Mouse (Mus musculus) erythroblast, embryonic 14.5 days (primary cell): ENCODE results near the gene Itgad. TPM values are rescaled to one million over a fixed set of nuclear protein-coding genes. Genes with fewer than 3 reads are reported as not detected.

Experiments
- H3K27me3 ChIP-seq: 2 replicates; pipeline ENCODE4 v1.6.1; 2012; ENCODE audit warnings: inconsistent platforms; ENCODE audit not compliant: control insufficient read depth
- H3K36me3 ChIP-seq: 2 replicates; pipeline ENCODE4 v1.6.1; 2012; ENCODE audit warnings: mild to moderate bottlenecking, inconsistent platforms; ENCODE audit not compliant: control insufficient read depth
- H3K4me1 ChIP-seq: 2 replicates; pipeline ENCODE4 v1.6.1; 2012; ENCODE audit warnings: inconsistent platforms; ENCODE audit not compliant: control insufficient read depth
- H3K4me3 ChIP-seq: replicated peaks from 2 replicates; pipeline ENCODE3; 2012; ENCODE audit warnings: moderate library complexity, mild to moderate bottlenecking, inconsistent platforms
- H3K9me3 ChIP-seq: 2 replicates; pipeline ENCODE4 v1.6.1; 2012; ENCODE audit warnings: low read length, inconsistent platforms, mixed read lengths; ENCODE audit not compliant: control insufficient read depth
- GATA1 ChIP-seq: IDR thresholded peaks from 2 replicates; pipeline ENCODE4 v1.6.1; 2012; ENCODE audit warnings: low read length, inconsistent platforms, mixed read lengths
- TAL1 ChIP-seq: IDR thresholded peaks from 3 replicates; pipeline ENCODE4 v1.6.1; 2012; ENCODE audit warnings: low read length, inconsistent platforms, mixed read lengths
- polyA plus RNA-seq: library from polyadenylated mRNA; stranded (reverse); fragments of >175 nt; gene quantifications from 2 replicates; pipeline ENCODE4 v1.2.3, GENCODE M21; 2012

Itgad gene
- polyA plus RNA-seq, 1 experiment: not detected

DNA sequence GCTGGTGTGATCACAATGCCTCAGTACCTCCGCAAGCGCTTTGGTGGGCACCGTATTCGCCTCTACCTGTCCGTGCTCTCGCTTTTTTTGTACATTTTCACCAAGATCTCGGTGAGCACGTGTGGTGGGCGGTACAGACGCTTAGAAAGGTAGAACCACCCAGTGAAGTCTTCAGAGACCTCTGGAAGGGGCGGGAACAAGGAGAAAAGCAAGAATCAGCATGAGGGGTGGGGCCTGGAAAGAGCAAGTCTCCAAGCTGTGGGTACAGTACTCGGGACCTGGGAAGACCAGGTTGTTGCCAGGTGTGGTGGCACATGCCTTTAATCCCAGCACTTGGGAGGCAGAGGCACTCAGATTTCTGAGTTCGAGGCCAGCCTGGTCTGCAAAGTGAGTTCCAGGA is 113.2 kb downstream of the Itgad start:
- peaks cover 31% of the 10 kb centered on the region for H3K36me3 ChIP-seq
- H3K4me3 ChIP-seq: no peak overlapping the region
- peaks cover 49% of the 10 kb centered on the region for H3K4me1 ChIP-seq
- TF ChIP-seq TAL1: no peak
- no peak for TF ChIP-seq GATA1
- peaks cover 20% of the 10 kb centered on the region for H3K9me3 ChIP-seq
- H3K27me3 ChIP-seq: peaks cover 40% of the 10 kb centered on the region

GRCm38 (mm10) chr7:128267813-128268212 is 113.6 kb downstream of the Itgad start:
- no peak for TF ChIP-seq TAL1
- no peak for TF ChIP-seq GATA1
- H3K27me3 ChIP-seq: peaks cover 36% of the 10 kb centered on the region
- peaks cover 20% of the 10 kb centered on the region for H3K9me3 ChIP-seq
- H3K4me1 ChIP-seq: peaks cover 49% of the 10 kb centered on the region
- H3K4me3 ChIP-seq: no peak overlapping the region
- H3K36me3 ChIP-seq: peaks cover 36% of the 10 kb centered on the region

GRCm38 (mm10) chr7:128270431-128270850 is 116.3 kb downstream of the Itgad start:
- H3K4me1 ChIP-seq: peaks cover 51% of the 10 kb centered on the region
- peaks cover 20% of the 10 kb centered on the region for H3K9me3 ChIP-seq
- H3K4me3 ChIP-seq: peak overlapping the region; percentile 49
- peaks cover 62% of the 10 kb centered on the region for H3K36me3 ChIP-seq
- TF ChIP-seq TAL1 (peak; percentile 57), GATA1 (peak; percentile 72)
- peaks cover 15% of the 10 kb centered on the region for H3K27me3 ChIP-seq

DNA sequence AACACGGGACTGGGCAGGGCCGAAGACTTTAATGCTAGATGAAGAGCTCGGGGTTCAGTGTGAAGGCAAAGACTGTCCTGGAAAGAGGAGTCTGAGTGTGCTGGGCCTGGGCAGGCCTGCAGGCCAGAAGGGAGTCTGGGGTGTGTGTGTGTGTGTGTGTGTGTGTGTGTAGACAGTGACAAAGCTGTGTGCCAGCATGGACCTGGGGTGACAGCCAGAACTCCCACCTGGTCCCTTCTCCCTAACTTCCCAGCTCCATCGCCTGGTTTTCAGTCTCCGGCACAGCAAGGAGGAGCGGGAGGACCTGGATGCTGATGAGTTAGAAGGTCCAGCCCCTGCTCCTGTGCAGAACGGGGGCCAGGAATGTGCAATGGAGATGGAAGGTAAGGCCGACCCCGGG is 117.3 kb downstream of the Itgad start:
- TF ChIP-seq GATA1 (no peak), TAL1 (no peak)
- Histone ChIP-seq H3K27me3 (0 out of 2 replicates have a peak, but pooled peaks cover 6% of the 10 kb centered on the region), H3K4me1 (peaks cover 49% of the 10 kb centered on the region), H3K9me3 (peaks cover 20% of the 10 kb centered on the region), H3K36me3 (peaks cover 72% of the 10 kb centered on the region), H3K4me3 (peak overlapping the region; percentile 49)

Other genes with a start within 250 kb of the Itgad start
- 0.44 and 0.49 TPM in 2 replicates for gene Kat8, start 241.9 kb upstream of the Itgad start, polyA plus RNA-seq
- 0.04 TPM in 1 of 2 replicates, not detected in the other for gene Prss8, start 224.3 kb upstream of the Itgad start, polyA plus RNA-seq
- gene Prss36, start 207.7 kb upstream of the Itgad start, polyA plus RNA-seq: 0.21 and 0.28 TPM in 2 replicates
- gene Fus, start 186.9 kb upstream of the Itgad start, polyA plus RNA-seq: 39.4 and 42.2 TPM in 2 replicates
- gene Pycard, start 160.5 kb upstream of the Itgad start, polyA plus RNA-seq: 0.19 and 0.25 TPM in 2 replicates
- gene Trim72, start 150.4 kb upstream of the Itgad start, polyA plus RNA-seq: 0.02 TPM in 1 of 2 replicates, not detected in the other
- gene Itgam, start 91.7 kb upstream of the Itgad start, polyA plus RNA-seq: 0.01 TPM in 2 replicates
- gene Gm49368, start 91.7 kb upstream of the Itgad start, polyA plus RNA-seq: not detected in 2 replicates
- not detected in 2 replicates for gene Itgax, start 24.8 kb upstream of the Itgad start, polyA plus RNA-seq
- gene Cox6a2, start 52.0 kb downstream of the Itgad start, polyA plus RNA-seq: 0.10 TPM in 1 of 2 replicates, not detected in the other
- 2.1 and 2.3 TPM in 2 replicates for gene Armc5, start 83.0 kb downstream of the Itgad start, polyA plus RNA-seq
- 0.03 and 0.12 TPM in 2 replicates for gene 9130023H24Rik, start 83.7 kb downstream of the Itgad start, polyA plus RNA-seq
- 0.27 and 0.30 TPM in 2 replicates for gene Tgfb1i1, start 92.4 kb downstream of the Itgad start, polyA plus RNA-seq
- gene Slc5a2, start 111.3 kb downstream of the Itgad start, polyA plus RNA-seq: 0.88 and 1.4 TPM in 2 replicates
- gene BC017158, start 143.8 kb downstream of the Itgad start, polyA plus RNA-seq: 7.3 and 9.0 TPM in 2 replicates